Mouse (Mus musculus): ENCODE results near the gene Cox7a1. TPM values are rescaled to one million over a fixed set of nuclear protein-coding genes. Genes with fewer than 3 reads are reported as not detected.
"Not testable (repeated sequence)": the region's sequence is repeated elsewhere in the genome, so short reads cannot be mapped to it uniquely, and the experiment has no call there.

Cox7a1 gene
- total and polyA plus RNA-seq, 2 experiments from 2014 or later: 9.7 TPM; not detected in 1

GRCm38 (mm10) chr7:30195461-30195860, 11.5 kb downstream of the Cox7a1 start:
- ATAC-seq: no peak
- H3K36me3 ChIP-seq (ENCODE audit: insufficient read depth, low read length): peaks cover 12% of the 10 kb centered on the region
- 0 out of 2 replicates have a peak overlapping the region, but pooled peaks have one; percentile 87 for H3K27ac ChIP-seq
- H3K4me3 ChIP-seq (ENCODE audit: low read length): 0 out of 2 replicates have a peak overlapping the region, but pooled peaks have one; percentile 85
- H3K27me3 ChIP-seq (ENCODE audit: insufficient read depth, low read length): no peaks in the 10 kb centered on the region
- no peaks in the 10 kb centered on the region for H3K9me3 ChIP-seq (ENCODE audit: low read length)
- peak overlapping the region; percentile 68 for H3K4me2 ChIP-seq (ENCODE audit: low read depth, low read length)
- DNase-seq (ENCODE audit: low spot score): no peak
- 0 out of 2 replicates have a peak, but pooled peaks cover 4% of the 10 kb centered on the region for H3K4me1 ChIP-seq (ENCODE audit: insufficient read depth, low read length)
- 76% methylated on average over 6 of the region's 6 CpGs for WGBS
- peak overlapping the region; percentile 83; the same call in 1 of the 2 replicates for H3K9ac ChIP-seq (replicated peaks; ENCODE audit: low read length)
- TF ChIP-seq CTCF (IDR thresholded peaks at IDR 0.05; ENCODE audit: low read depth): no peak

- no peak for ATAC-seq
- Histone ChIP-seq H3K4me2 (ENCODE audit: low read depth, low read length) (no peak overlapping the region), H3K9me3 (ENCODE audit: low read length) (no peaks in the 10 kb centered on the region), H3K4me1 (ENCODE audit: insufficient read depth, low read length) (0 out of 2 replicates have a peak, but pooled peaks cover 4% of the 10 kb centered on the region), H3K27me3 (ENCODE audit: insufficient read depth, low read length) (no peaks in the 10 kb centered on the region), H3K9ac (replicated peaks; ENCODE audit: low read length) (no peak overlapping the region), H3K27ac (no peak overlapping the region), H3K36me3 (ENCODE audit: insufficient read depth, low read length) (peaks cover 11% of the 10 kb centered on the region), H3K4me3 (ENCODE audit: low read length) (no peak overlapping the region)
- WGBS: 68% methylated on average over 6 of the region's 6 CpGs
- no peak for DNase-seq (ENCODE audit: low spot score)
- no peak for TF ChIP-seq CTCF (IDR thresholded peaks at IDR 0.05; ENCODE audit: low read depth)
These were observed 12.2 kb downstream of the Cox7a1 start for GRCm38 (mm10) chr7:30196171-30196570.

GRCm38 (mm10) chr7:30197592-30198129, 13.7 kb downstream of the Cox7a1 start:
- no peak for ATAC-seq

GRCm38 (mm10) chr7:30198481-30198971, 14.6 kb downstream of the Cox7a1 start, which contains the start of gene Capns1:
Capns1 (minus strand) TSS chr7:30198811.
- 0 out of 2 replicates have a peak, but pooled peaks have one; percentile 50 for ATAC-seq
- Histone ChIP-seq H3K4me1 (ENCODE audit: insufficient read depth, low read length) (no peaks in the 10 kb centered on the region), H3K27me3 (ENCODE audit: insufficient read depth, low read length) (no peaks in the 10 kb centered on the region), H3K4me2 (ENCODE audit: low read depth, low read length) (peak within 1 kb of the TSS; percentile 41), H3K27ac (no peak within 1 kb of the TSS; the same call in 1 of the 2 replicates), H3K9ac (replicated peaks; ENCODE audit: low read length) (no peak within 1 kb of the TSS), H3K36me3 (ENCODE audit: insufficient read depth, low read length) (no peaks in the 10 kb centered on the region), H3K4me3 (ENCODE audit: low read length) (no peak within 1 kb of the TSS), H3K9me3 (ENCODE audit: low read length) (no peaks in the 10 kb centered on the region)
- peak; percentile 92 for TF ChIP-seq CTCF (IDR thresholded peaks at IDR 0.05; ENCODE audit: low read depth)
- peak; percentile 92 for DNase-seq (ENCODE audit: low spot score)
- 4% methylated on average over 8 of the region's 8 CpGs for WGBS

More at GRCm38 (mm10) chr7:30197592-30198129, 13.7 kb downstream of the Cox7a1 start:
- Histone ChIP-seq H3K4me3 (ENCODE audit: low read length) (no peak overlapping the region), H3K4me2 (ENCODE audit: low read depth, low read length) (no peak overlapping the region), H3K4me1 (ENCODE audit: insufficient read depth, low read length) (0 out of 2 replicates have a peak, but pooled peaks cover 4% of the 10 kb centered on the region), H3K36me3 (ENCODE audit: insufficient read depth, low read length) (no peaks in the 10 kb centered on the region), H3K27me3 (ENCODE audit: insufficient read depth, low read length) (no peaks in the 10 kb centered on the region), H3K27ac (no peak overlapping the region), H3K9me3 (ENCODE audit: low read length) (no peaks in the 10 kb centered on the region), H3K9ac (replicated peaks; ENCODE audit: low read length) (no peak overlapping the region)
- 76% methylated on average over 5 of the region's 5 CpGs for WGBS
- TF ChIP-seq CTCF (IDR thresholded peaks at IDR 0.05; ENCODE audit: low read depth): no peak
- DNase-seq (ENCODE audit: low spot score): no peak

GRCm38 (mm10) chr7:30199498-30200139, 15.7 kb downstream of the Cox7a1 start:
- Histone ChIP-seq H3K4me1 (ENCODE audit: insufficient read depth, low read length) (no peaks in the 10 kb centered on the region), H3K27me3 (ENCODE audit: insufficient read depth, low read length) (no peaks in the 10 kb centered on the region), H3K9ac (replicated peaks; ENCODE audit: low read length) (no peak overlapping the region), H3K36me3 (ENCODE audit: insufficient read depth, low read length) (no peaks in the 10 kb centered on the region), H3K4me2 (ENCODE audit: low read depth, low read length) (no peak overlapping the region), H3K4me3 (ENCODE audit: low read length) (no peak overlapping the region), H3K9me3 (ENCODE audit: low read length) (no peaks in the 10 kb centered on the region), H3K27ac (no peak overlapping the region)
- ATAC-seq (no peak), DNase-seq (ENCODE audit: low spot score) (no peak)
- no peak for TF ChIP-seq CTCF (IDR thresholded peaks at IDR 0.05; ENCODE audit: low read depth)
- 80% methylated on average over 18 of the region's 18 CpGs for WGBS

- 62% methylated on average over 5 of the region's 5 CpGs for WGBS
- no peak overlapping the region for H3K4me3 ChIP-seq (ENCODE audit: low read length)
- H3K27me3 ChIP-seq (ENCODE audit: insufficient read depth, low read length): no peaks in the 10 kb centered on the region
- H3K9ac ChIP-seq (replicated peaks; ENCODE audit: low read length): no peak overlapping the region
- no peaks in the 10 kb centered on the region for H3K4me1 ChIP-seq (ENCODE audit: insufficient read depth, low read length)
- no peak overlapping the region for H3K27ac ChIP-seq
- no peak overlapping the region for H3K4me2 ChIP-seq (ENCODE audit: low read depth, low read length)
- DNase-seq (ENCODE audit: low spot score): no peak
- no peak for ATAC-seq
- H3K9me3 ChIP-seq (ENCODE audit: low read length): no peaks in the 10 kb centered on the region
- TF ChIP-seq CTCF (IDR thresholded peaks at IDR 0.05; ENCODE audit: low read depth): no peak
- no peaks in the 10 kb centered on the region for H3K36me3 ChIP-seq (ENCODE audit: insufficient read depth, low read length)
These were observed 16.3 kb downstream of the Cox7a1 start for GRCm38 (mm10) chr7:30200200-30200599.

GRCm38 (mm10) chr7:30200661-30201060, 16.7 kb downstream of the Cox7a1 start:
- H3K27me3 ChIP-seq (ENCODE audit: insufficient read depth, low read length); H3K4me3 ChIP-seq (ENCODE audit: low read length); ATAC-seq; H3K9ac ChIP-seq (replicated peaks; ENCODE audit: low read length); DNase-seq (ENCODE audit: low spot score); H3K4me1 ChIP-seq (ENCODE audit: insufficient read depth, low read length); H3K4me2 ChIP-seq (ENCODE audit: low read depth, low read length); H3K27ac ChIP-seq; H3K9me3 ChIP-seq (ENCODE audit: low read length); H3K36me3 ChIP-seq (ENCODE audit: insufficient read depth, low read length): not testable (repeated sequence)
- WGBS: 84% methylated on average over 5 of the region's 5 CpGs

All from hindbrain, postnatal 0 days (tissue).